Mouse (Mus musculus): ENCODE results near the gene Rhox7a. TPM values are rescaled to one million over a fixed set of nuclear protein-coding genes. Genes with fewer than 3 reads are reported as not detected.
"Not testable (repeated sequence)": the region's sequence is repeated elsewhere in the genome, so short reads cannot be mapped to it uniquely, and the experiment has no call there.

Gene Rhox7a
- polyA plus RNA-seq (2015; fragmentation: Nextera tagmentation; extraction: Ambion mirVana) = not detected in 2 replicates

DNA sequence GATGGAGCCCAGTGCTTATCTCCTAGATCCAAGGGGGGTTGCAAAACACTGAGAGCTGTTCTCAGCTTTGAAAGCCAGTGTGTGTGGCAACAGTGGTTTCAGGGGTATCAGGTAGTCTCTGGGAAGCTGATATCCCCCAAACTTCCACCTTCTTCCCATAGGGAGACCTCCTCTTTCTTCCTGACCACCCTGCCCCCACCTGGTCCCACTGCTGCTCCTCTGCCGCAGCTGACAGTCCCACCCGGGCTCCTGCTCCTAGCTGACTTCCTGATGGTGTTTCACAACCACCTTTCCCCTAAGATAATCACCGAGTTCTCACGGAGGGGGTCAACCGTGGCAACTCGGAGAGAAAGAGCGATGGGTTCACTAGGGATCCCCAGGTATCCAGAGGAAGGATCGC lies at the start of gene Rhox7a:
Rhox7a (plus strand) TSS at position 301 of the 400 bp plus-strand sequence.
- H3K27me3 ChIP-seq (ENCODE audit: control insufficient read depth, insufficient read depth, low read depth, low read length); H3K4me1 ChIP-seq (ENCODE audit: control insufficient read depth, low read depth, low read length): not testable (repeated sequence)

DNA sequence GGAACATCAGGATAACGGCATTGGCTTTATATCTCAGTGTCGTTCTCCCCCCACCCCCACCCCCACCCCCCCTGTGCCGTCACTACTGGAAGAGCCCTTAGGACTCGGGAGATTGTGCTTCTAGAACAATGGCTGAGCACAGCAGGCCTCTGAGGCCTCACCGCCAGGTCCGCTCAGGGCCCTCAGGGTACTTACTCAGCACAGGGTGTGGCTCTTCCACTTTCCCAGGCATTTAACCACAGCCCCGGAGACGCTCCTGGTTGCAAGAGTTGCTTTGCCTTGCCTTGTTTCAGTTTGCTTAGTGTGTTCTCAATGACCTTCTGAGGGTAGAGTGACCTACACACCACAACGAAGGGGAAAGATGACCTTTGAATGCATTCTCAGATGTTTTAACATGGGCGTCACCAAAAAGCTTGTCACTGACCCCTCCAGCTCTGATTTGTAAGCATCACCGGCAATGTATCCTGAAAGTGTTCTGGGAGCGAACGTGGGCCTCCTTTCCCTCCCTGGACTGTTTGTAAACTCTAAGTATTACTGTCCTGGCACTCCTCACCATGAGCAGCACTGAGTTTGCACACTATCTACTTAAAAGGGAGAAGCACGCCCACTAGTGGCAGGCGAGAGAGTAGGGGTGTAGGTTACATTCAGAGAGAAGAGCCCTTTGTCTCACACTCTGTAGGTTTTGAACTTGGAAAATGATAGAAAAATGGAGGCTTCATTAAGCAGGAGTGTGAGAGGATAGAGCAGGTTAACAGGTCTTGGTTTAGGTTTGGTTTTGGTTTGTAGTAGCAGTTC lies 24.0 kb upstream of the Rhox7a start:
- no peak overlapping the region for H3K4me2 ChIP-seq (ENCODE audit: low read depth, low read length)
- H3K4me1 ChIP-seq (ENCODE audit: control insufficient read depth, low read depth, low read length) = no peaks in the 10 kb centered on the region
- H3K27me3 ChIP-seq (ENCODE audit: control insufficient read depth, insufficient read depth, low read depth, low read length) = no peaks in the 10 kb centered on the region
- H3K9ac ChIP-seq (ENCODE audit: low read depth, low read length) = no peak overlapping the region
- no peak overlapping the region for H3K27ac ChIP-seq (ENCODE audit: low read length)
- no peak for ATAC-seq (ENCODE audit: low read depth)
- no peaks in the 10 kb centered on the region for H3K9me3 ChIP-seq (replicated peaks; ENCODE audit: control insufficient read depth, low read length)
- 63% methylated on average over 15 of the region's 15 CpGs for WGBS (ENCODE audit: insufficient replicate concordance)
- H3K36me3 ChIP-seq (ENCODE audit: control insufficient read depth, insufficient read depth) = no peaks in the 10 kb centered on the region
- H3K4me3 ChIP-seq (ENCODE audit: low read depth, low read length) = no peak overlapping the region

More for the DNA sequence above, at the start of gene Rhox7a:
- not testable (repeated sequence) for H3K4me3 ChIP-seq (ENCODE audit: low read depth, low read length); H3K9me3 ChIP-seq (replicated peaks; ENCODE audit: control insufficient read depth, low read length); ATAC-seq (ENCODE audit: low read depth); H3K27ac ChIP-seq (ENCODE audit: low read length); H3K4me2 ChIP-seq (ENCODE audit: low read depth, low read length); H3K9ac ChIP-seq (ENCODE audit: low read depth, low read length); H3K36me3 ChIP-seq (ENCODE audit: control insufficient read depth, insufficient read depth)
- 49% methylated on average over 8 of the region's 8 CpGs for WGBS (ENCODE audit: insufficient replicate concordance)

DNA sequence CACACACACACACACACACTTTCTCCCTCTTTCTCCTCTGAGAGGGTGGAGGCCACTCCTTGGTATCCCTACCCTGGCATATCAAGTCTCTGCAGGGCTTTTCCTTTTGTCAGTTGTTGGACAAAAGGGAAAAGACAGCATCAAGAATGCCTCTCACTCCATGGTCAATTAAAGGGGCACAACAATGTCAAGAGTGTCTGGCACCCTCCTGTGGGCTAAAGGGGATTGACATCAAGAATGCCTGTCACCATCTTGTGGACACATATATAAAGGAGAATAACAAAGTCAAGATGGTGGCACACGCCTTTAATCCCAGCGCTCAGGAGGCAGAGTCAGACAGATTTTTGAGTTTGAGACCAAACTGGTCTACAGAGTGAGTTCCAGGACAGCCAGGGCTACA lies 22.1 kb upstream of the Rhox7a start:
- no peaks in the 10 kb centered on the region for H3K4me1 ChIP-seq (ENCODE audit: control insufficient read depth, low read depth, low read length)
- no peaks in the 10 kb centered on the region for H3K9me3 ChIP-seq (replicated peaks; ENCODE audit: control insufficient read depth, low read length)
- WGBS (ENCODE audit: insufficient replicate concordance) = 67% methylated on average over 2 of the region's 2 CpGs
- no peaks in the 10 kb centered on the region for H3K27me3 ChIP-seq (ENCODE audit: control insufficient read depth, insufficient read depth, low read depth, low read length)
- H3K27ac ChIP-seq (ENCODE audit: low read length) = no peak overlapping the region
- no peak overlapping the region for H3K9ac ChIP-seq (ENCODE audit: low read depth, low read length)
- no peak overlapping the region for H3K4me3 ChIP-seq (ENCODE audit: low read depth, low read length)
- no peak overlapping the region for H3K4me2 ChIP-seq (ENCODE audit: low read depth, low read length)
- ATAC-seq (ENCODE audit: low read depth) = no peak
- no peaks in the 10 kb centered on the region for H3K36me3 ChIP-seq (ENCODE audit: control insufficient read depth, insufficient read depth)

DNA sequence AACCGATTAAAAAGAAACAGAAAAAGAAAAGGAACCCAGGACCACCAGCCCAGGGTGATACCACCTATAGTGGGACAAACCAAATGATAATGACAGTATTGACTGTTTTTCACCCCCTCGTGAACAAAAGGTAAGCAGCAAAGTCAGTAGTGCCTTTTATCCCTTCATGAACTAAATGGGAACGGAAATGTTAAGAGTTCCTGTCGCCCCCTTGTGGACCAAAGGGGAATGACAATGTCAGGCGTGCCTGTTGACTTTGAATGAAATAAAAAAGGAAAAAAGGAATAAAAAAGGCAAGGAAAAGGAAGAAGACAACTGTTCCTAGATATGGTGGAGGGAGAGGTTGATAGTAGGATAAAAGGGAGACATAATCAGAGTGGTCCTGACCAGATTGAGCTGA lies 20.3 kb upstream of the Rhox7a start:
- no peak overlapping the region for H3K4me2 ChIP-seq (ENCODE audit: low read depth, low read length)
- ATAC-seq (ENCODE audit: low read depth) = no peak

DNA sequence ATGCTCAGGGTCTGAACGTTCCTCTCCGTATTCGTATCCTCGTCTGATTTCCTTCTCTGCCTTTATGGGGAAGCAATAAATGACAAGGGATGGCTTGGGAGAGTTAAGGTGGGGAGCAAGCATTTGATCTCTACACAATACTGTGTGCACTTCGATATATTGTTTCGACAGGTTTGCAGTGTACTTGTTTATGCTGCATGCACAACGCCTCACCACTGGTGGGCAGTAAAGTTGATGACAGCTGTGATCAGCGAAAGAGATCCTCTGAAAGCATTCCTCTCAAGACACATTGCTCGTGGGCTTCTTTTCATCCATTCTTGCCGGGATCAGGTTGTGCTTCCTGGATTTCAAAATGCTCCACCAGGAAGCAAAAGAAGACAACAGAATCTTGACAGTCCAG lies 15.8 kb upstream of the Rhox7a start:
- Histone ChIP-seq H3K27me3 (ENCODE audit: control insufficient read depth, insufficient read depth, low read depth, low read length) (no peaks in the 10 kb centered on the region), H3K9ac (ENCODE audit: low read depth, low read length) (no peak overlapping the region), H3K4me1 (ENCODE audit: control insufficient read depth, low read depth, low read length) (no peaks in the 10 kb centered on the region), H3K4me2 (ENCODE audit: low read depth, low read length) (no peak overlapping the region), H3K9me3 (replicated peaks; ENCODE audit: control insufficient read depth, low read length) (no peaks in the 10 kb centered on the region), H3K27ac (ENCODE audit: low read length) (no peak overlapping the region), H3K36me3 (ENCODE audit: control insufficient read depth, insufficient read depth) (no peaks in the 10 kb centered on the region), H3K4me3 (ENCODE audit: low read depth, low read length) (no peak overlapping the region)
- WGBS (ENCODE audit: insufficient replicate concordance) = 54% methylated on average over 10 of the region's 10 CpGs
- no peak for ATAC-seq (ENCODE audit: low read depth)

More for the DNA sequence above, 20.3 kb upstream of the Rhox7a start:
- no peaks in the 10 kb centered on the region for H3K27me3 ChIP-seq (ENCODE audit: control insufficient read depth, insufficient read depth, low read depth, low read length)
- no peaks in the 10 kb centered on the region for H3K9me3 ChIP-seq (replicated peaks; ENCODE audit: control insufficient read depth, low read length)
- no peak overlapping the region for H3K27ac ChIP-seq (ENCODE audit: low read length)
- WGBS (ENCODE audit: insufficient replicate concordance) = 24% methylated on average over 5 of the region's 5 CpGs
- no peak overlapping the region for H3K4me3 ChIP-seq (ENCODE audit: low read depth, low read length)
- H3K36me3 ChIP-seq (ENCODE audit: control insufficient read depth, insufficient read depth) = no peaks in the 10 kb centered on the region
- no peaks in the 10 kb centered on the region for H3K4me1 ChIP-seq (ENCODE audit: control insufficient read depth, low read depth, low read length)
- no peak overlapping the region for H3K9ac ChIP-seq (ENCODE audit: low read depth, low read length)

DNA sequence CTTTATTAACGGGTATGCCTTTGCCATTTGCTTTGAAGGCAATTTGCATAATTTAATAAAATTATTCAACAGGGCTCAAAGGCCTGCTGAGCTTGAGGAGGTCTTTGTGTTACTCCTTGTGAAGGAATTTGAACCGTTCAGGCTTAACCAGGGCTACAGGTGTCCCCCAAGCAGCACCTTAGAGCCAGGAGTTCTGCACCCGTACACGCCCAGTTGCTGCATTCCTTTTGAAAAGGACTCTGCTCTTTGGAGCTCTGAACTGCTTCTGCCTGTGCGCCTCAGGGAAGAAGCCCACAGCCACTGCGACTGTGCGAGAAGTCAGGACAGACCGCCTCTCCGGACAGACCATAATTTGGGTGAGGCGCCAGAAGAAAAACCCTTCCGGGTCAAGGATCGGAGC lies 4.9 kb upstream of the Rhox7a start, which contains the start of gene Rhox6:
Rhox6 (plus strand) TSS at position 301 of the 400 bp plus-strand sequence.
- H3K9ac ChIP-seq (ENCODE audit: low read depth, low read length); H3K27ac ChIP-seq (ENCODE audit: low read length); ATAC-seq (ENCODE audit: low read depth); H3K4me2 ChIP-seq (ENCODE audit: low read depth, low read length); H3K4me1 ChIP-seq (ENCODE audit: control insufficient read depth, low read depth, low read length); H3K36me3 ChIP-seq (ENCODE audit: control insufficient read depth, insufficient read depth); H3K27me3 ChIP-seq (ENCODE audit: control insufficient read depth, insufficient read depth, low read depth, low read length); H3K9me3 ChIP-seq (replicated peaks; ENCODE audit: control insufficient read depth, low read length); H3K4me3 ChIP-seq (ENCODE audit: low read depth, low read length): not testable (repeated sequence)
- WGBS (ENCODE audit: insufficient replicate concordance) = 81% methylated on average over 4 of the region's 12 CpGs

DNA sequence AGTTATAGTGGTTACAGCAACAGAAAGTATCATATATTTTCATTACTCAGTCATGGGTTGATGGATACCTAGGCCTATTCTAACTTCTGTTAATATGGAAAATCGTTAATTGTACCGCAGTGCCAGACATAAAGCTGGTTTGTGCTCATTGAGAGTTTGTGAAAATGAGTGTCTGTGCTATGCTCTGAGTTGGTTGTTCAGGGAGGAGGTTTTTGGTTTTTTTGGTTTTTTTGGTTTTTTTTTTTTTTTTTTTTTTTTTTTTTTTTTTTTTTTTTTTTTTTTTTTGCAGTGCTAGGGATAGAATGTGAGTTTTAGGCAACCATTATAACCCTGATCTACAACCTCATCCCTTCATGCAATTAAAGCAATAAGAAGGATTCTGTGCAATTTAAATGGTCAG lies 40.2 kb downstream of the Rhox7a start:
- Histone ChIP-seq H3K4me3 (ENCODE audit: low read depth, low read length) (no peak overlapping the region), H3K4me2 (ENCODE audit: low read depth, low read length) (no peak overlapping the region), H3K27ac (ENCODE audit: low read length) (no peak overlapping the region), H3K36me3 (ENCODE audit: control insufficient read depth, insufficient read depth) (no peaks in the 10 kb centered on the region), H3K9ac (ENCODE audit: low read depth, low read length) (no peak overlapping the region), H3K27me3 (ENCODE audit: control insufficient read depth, insufficient read depth, low read depth, low read length) (no peaks in the 10 kb centered on the region), H3K4me1 (ENCODE audit: control insufficient read depth, low read depth, low read length) (no peaks in the 10 kb centered on the region), H3K9me3 (replicated peaks; ENCODE audit: control insufficient read depth, low read length) (no peaks in the 10 kb centered on the region)
- 74% methylated on average over 2 of the region's 2 CpGs for WGBS (ENCODE audit: insufficient replicate concordance)
- no peak for ATAC-seq (ENCODE audit: low read depth)

DNA sequence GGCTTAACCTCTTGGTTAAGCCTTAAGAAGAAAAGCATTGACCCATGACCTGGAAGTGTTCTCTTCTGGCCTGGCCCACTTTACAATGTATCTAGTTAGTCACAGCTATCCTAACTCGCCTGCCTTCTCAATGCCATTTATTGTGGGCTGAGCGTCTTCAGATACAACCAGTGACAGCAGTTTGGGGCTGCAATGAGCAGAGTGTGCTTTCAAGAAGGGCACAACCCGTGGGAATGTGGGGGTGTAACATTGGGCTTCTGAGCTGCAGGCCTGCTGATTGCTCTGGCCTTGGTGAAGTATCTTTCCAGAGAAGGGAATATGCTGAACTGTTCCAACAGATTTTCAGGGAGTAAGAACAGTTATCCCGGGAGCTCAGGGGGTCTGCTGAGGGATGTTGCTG lies 47.4 kb downstream of the Rhox7a start, which contains the start of gene Rhox8:
Rhox8 (minus strand) TSS at position 101 of the 400 bp plus-strand sequence.
- Histone ChIP-seq H3K9me3 (replicated peaks; ENCODE audit: control insufficient read depth, low read length) (no peaks in the 10 kb centered on the region), H3K4me1 (ENCODE audit: control insufficient read depth, low read depth, low read length) (no peaks in the 10 kb centered on the region), H3K4me2 (ENCODE audit: low read depth, low read length) (no peak within 1 kb of the TSS), H3K27me3 (ENCODE audit: control insufficient read depth, insufficient read depth, low read depth, low read length) (no peaks in the 10 kb centered on the region), H3K4me3 (ENCODE audit: low read depth, low read length) (no peak within 1 kb of the TSS), H3K9ac (ENCODE audit: low read depth, low read length) (no peak within 1 kb of the TSS), H3K27ac (ENCODE audit: low read length) (no peak within 1 kb of the TSS), H3K36me3 (ENCODE audit: control insufficient read depth, insufficient read depth) (no peaks in the 10 kb centered on the region)
- no peak for ATAC-seq (ENCODE audit: low read depth)
- WGBS (ENCODE audit: insufficient replicate concordance) = 51% methylated on average over 4 of the region's 4 CpGs
